Mouse (Mus musculus) CD4-positive naive resting alpha-beta T cell, adult 76 days (primary cell): ENCODE results near the gene Krt80. TPM values are rescaled to one million over a fixed set of nuclear protein-coding genes. Genes with fewer than 3 reads are reported as not detected.

Source experiments
- total RNA-seq: library from RNA; stranded (reverse); gene quantifications from one replicate; pipeline ENCODE4 v1.2.4, GENCODE M21; 2023

Gene Krt80
- total RNA-seq: 1.6 TPM

DNA sequence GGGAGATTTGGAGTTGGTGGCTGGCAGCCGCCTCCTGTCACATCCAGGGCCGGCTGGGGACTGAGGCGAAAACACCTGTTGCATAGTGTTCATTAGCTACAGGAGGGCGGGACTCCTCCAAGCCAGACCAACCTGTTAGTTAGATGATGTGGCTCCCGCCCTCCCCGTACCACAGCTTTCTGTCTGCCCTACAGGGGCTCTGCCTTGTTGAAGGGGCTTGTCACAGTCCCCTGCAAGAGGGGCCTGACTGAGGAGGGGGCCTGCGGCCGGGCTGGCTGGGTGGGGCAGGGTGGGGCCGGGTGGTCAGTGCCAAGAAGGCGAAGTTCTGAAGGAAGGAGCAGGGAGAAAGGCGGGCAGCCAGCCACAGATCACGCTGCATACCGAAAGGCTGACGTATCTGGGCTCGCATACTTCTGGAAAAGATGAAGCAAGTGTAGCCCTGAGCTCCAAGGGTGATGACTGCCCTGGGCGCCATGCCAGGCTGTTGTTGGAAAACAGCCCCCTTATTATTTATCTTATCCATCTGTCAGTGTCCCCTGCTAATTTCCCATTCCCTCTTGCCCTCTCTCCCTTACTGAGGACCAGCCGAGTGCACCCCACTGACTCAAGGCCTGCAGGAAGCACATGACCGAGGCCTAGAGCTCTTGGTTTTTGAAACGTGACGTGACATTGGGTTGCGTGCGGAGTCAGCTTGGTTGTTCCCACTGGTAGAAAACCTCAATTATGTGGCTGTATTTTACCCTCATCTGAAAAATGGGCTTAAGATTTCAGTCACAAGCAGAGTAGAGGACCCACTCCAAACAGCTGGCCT is at the start of gene Krt80:
Gene Krt80 (minus strand): TSS at position 62 of the 811 bp plus-strand sequence.

DNA sequence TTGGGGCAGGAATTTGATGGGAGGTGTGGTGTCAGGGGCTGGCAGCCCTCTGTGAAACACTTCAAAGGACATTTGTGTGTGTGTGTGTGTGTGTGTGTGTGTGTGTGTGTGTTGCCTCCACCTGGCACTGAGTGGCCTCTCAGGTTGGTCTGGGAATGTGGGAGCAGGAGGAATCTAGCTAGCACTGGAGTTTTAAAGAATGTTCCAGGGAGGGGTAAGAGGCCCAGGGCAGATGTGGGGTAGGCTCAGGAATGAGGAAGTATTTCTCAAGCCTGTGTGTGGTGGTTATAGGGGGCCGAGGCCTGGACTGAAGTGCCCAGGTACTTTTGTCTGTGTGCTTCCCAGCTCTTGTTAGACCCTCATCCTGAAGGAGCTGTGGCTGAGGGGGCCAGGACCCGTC is 40.8 kb upstream of the Krt80 start, which contains the start of gene Krt7:
Gene Krt7 (plus strand): TSS at position 269 of the 400 bp plus-strand sequence.

Other genes starting within 250 kb of the Krt80 start
- gene Acvrl1, start 241.6 kb downstream of the Krt80 start, total RNA-seq: 20.9 TPM
- 31.3 TPM for gene Acvr1b, start 196.1 kb downstream of the Krt80 start, total RNA-seq
- gene Grasp, start 146.0 kb downstream of the Krt80 start, total RNA-seq: 14.9 TPM
- gene Nr4a1, start 115.9 kb downstream of the Krt80 start, total RNA-seq: 353 TPM
- 72.6 TPM for gene Atg101, start 85.9 kb downstream of the Krt80 start, total RNA-seq
- gene 6030408B16Rik, start 77.0 kb downstream of the Krt80 start, total RNA-seq: 1.2 TPM
- not detected for gene Krt7, start 40.9 kb upstream of the Krt80 start, total RNA-seq
- not detected for gene Krt87, start 68.6 kb upstream of the Krt80 start, total RNA-seq
- not detected for gene Krt88, start 77.6 kb upstream of the Krt80 start, total RNA-seq
- not detected for gene Krt81, start 93.6 kb upstream of the Krt80 start, total RNA-seq
- gene Krt86, start 103.3 kb upstream of the Krt80 start, total RNA-seq: not detected
- not detected for gene Krt83, start 121.3 kb upstream of the Krt80 start, total RNA-seq
- not detected for gene Gm49425, start 147.1 kb upstream of the Krt80 start, total RNA-seq
- not detected for gene Krt84, start 162.7 kb upstream of the Krt80 start, total RNA-seq
- not detected for gene Krt82, start 180.5 kb upstream of the Krt80 start, total RNA-seq
- gene Krt90, start 192.8 kb upstream of the Krt80 start, total RNA-seq: not detected
- not detected for gene Krt75, start 203.7 kb upstream of the Krt80 start, total RNA-seq